13 mouse cellular contexts compared by ENCODE assay signal in genomic region chr2:157395371-157395770, GRCm38 (mm10). TPM values are rescaled to one million over a fixed set of nuclear protein-coding genes. Genes with fewer than 3 reads are reported as not detected.
DNase-seq lines count a peak whose midpoint lies in the region; ATAC-seq lines count a peak whose summit lies in the region.
"Had no signal": no experiment of that assay in that cellular context is flagged by ENCODE, and none has a peak within 500 bp of the region (broad histone marks: within the 10 kb centered on the region; RNA-seq: fewer than 3 reads in every experiment).

No protein-coding gene starts in this region.

- no peak for ATAC-seq in heart, embryonic 15.5 days (replicated peaks; ENCODE audit: insufficient number of reproducible peaks, insufficient read depth, low FRiP score, low read depth)
- ATAC-seq in intestine, embryonic 15.5 days: no peak
- no peak for ATAC-seq in stomach, embryonic 16.5 days (ENCODE audit: insufficient read depth, low FRiP score)

- 60% methylated on average over 5 of the region's 5 CpGs for WGBS in heart, embryonic 15.5 days
- 32% methylated on average over 5 of the region's 5 CpGs for WGBS in intestine, embryonic 15.5 days
- 54% methylated on average over 5 of the region's 5 CpGs for WGBS in stomach, embryonic 16.5 days

- H3K4me3 ChIP-seq in heart, embryonic 15.5 days: no peak overlapping the region
- no peak overlapping the region for H3K4me3 ChIP-seq in intestine, embryonic 15.5 days (replicated peaks)
- H3K4me3 ChIP-seq in stomach, embryonic 16.5 days (replicated peaks; ENCODE audit: low read length): no peak overlapping the region
- H3K4me3 ChIP-seq: erythroblast, embryonic 14.5 days; left cerebral cortex, adult 2 months had no signal

- H3K4me2 ChIP-seq in heart, embryonic 15.5 days: no peak overlapping the region
- H3K4me2 ChIP-seq in intestine, embryonic 15.5 days (replicated peaks): 0 out of 2 replicates have a peak overlapping the region, but pooled peaks have one; percentile 14
- H3K4me2 ChIP-seq in stomach, embryonic 16.5 days (ENCODE audit: low read depth, low read length): no peak overlapping the region

- intact Hi-C loops in gastrocnemius, postnatal 14 days (cut with DNase I; ENCODE audit: low total_unique reads): no loop called here

- H3K27me3 ChIP-seq in heart, embryonic 15.5 days: no peaks in the 10 kb centered on the region
- H3K27me3 ChIP-seq in intestine, embryonic 15.5 days (replicated peaks): no peaks in the 10 kb centered on the region
- no peaks in the 10 kb centered on the region for H3K27me3 ChIP-seq in stomach, embryonic 16.5 days (ENCODE audit: control insufficient read depth, insufficient read depth, low read length)

- H3K4me1 ChIP-seq in heart, embryonic 15.5 days (replicated peaks): no peaks in the 10 kb centered on the region
- H3K4me1 ChIP-seq in intestine, embryonic 15.5 days (replicated peaks): peaks cover 26% of the 10 kb centered on the region
- H3K4me1 ChIP-seq in stomach, embryonic 16.5 days (ENCODE audit: control insufficient read depth, insufficient read depth, low read length): peaks cover 30% of the 10 kb centered on the region

- peaks cover 18% of the 10 kb centered on the region for H3K36me3 ChIP-seq in heart, embryonic 15.5 days
- peaks cover 13% of the 10 kb centered on the region for H3K36me3 ChIP-seq in intestine, embryonic 15.5 days
- H3K36me3 ChIP-seq in stomach, embryonic 16.5 days (ENCODE audit: control insufficient read depth, insufficient read depth, low read length): peaks cover 17% of the 10 kb centered on the region

- peak overlapping the region; percentile 16; the same call in 1 of the 2 replicates for H3K27ac ChIP-seq in heart, embryonic 15.5 days
- peak overlapping the region; percentile 37 for H3K27ac ChIP-seq in intestine, embryonic 15.5 days
- peak overlapping the region; percentile 82 for H3K27ac ChIP-seq in stomach, embryonic 16.5 days (ENCODE audit: low read length)
- H3K27ac ChIP-seq: kidney, postnatal 0 days; left cerebral cortex, adult 2 months had no signal

- no peak for DNase-seq in heart, adult 18-20 months
- DNase-seq in thymus, postnatal 14 days: peak; percentile 13
- DNase-seq in thymus, postnatal 10 days (ENCODE audit: low spot score in 2 of 2): no peak
- DNase-seq in gastrocnemius, postnatal 14 days: no peak
- DNase-seq in urinary bladder, postnatal 10 days (ENCODE audit: low spot score): no peak

- no peak overlapping the region for H3K9ac ChIP-seq in heart, embryonic 15.5 days
- no peak overlapping the region for H3K9ac ChIP-seq in intestine, embryonic 15.5 days
- no peak overlapping the region; the same call in 1 of the 2 replicates for H3K9ac ChIP-seq in stomach, embryonic 16.5 days (ENCODE audit: low read length)

- no peaks in the 10 kb centered on the region for H3K9me3 ChIP-seq in heart, embryonic 15.5 days (replicated peaks)
- no peaks in the 10 kb centered on the region for H3K9me3 ChIP-seq in intestine, embryonic 15.5 days
- H3K9me3 ChIP-seq in stomach, embryonic 16.5 days (replicated peaks; ENCODE audit: control insufficient read depth, low read length): peaks cover 4% of the 10 kb centered on the region; the same call in 1 of the 2 replicates

RNA-seq across cellular contexts. Expression of gene Src, which starts 22.9 kb away (rescaled TPM):
- 5.6 and 9.6 TPM in 2 replicates for polyA plus RNA-seq in heart, embryonic 15.5 days (2015; fragmentation: Nextera tagmentation; extraction: Ambion mirVana)
- total RNA-seq in heart, adult 18-20 months (2021): 1 to 10 TPM; 4.2 to 4.8 TPM
- 18.1 and 19.4 TPM in 2 replicates for polyA plus RNA-seq in intestine, embryonic 15.5 days (2015; fragmentation: Nextera tagmentation; extraction: Ambion mirVana)
- polyA plus RNA-seq in stomach, embryonic 16.5 days (2015; fragmentation: Nextera tagmentation; extraction: Ambion mirVana): 12.1 and 14.7 TPM in 2 replicates
- 1 to 10 TPM; 5.2 to 7.5 TPM for total RNA-seq in gastrocnemius, postnatal 14 days (2021)

RNA-seq across cellular contexts. Expression of gene Manbal, which starts 28.0 kb away (rescaled TPM):
- 49.7 and 62.0 TPM in 2 replicates for polyA plus RNA-seq in heart, embryonic 15.5 days (2015; fragmentation: Nextera tagmentation; extraction: Ambion mirVana)
- total RNA-seq in heart, adult 18-20 months (2021): 10 to 100 TPM; 19.4 to 21.1 TPM
- polyA plus RNA-seq in intestine, embryonic 15.5 days (2015; fragmentation: Nextera tagmentation; extraction: Ambion mirVana): 68.4 and 73.7 TPM in 2 replicates
- 76.3 and 78.0 TPM in 2 replicates for polyA plus RNA-seq in stomach, embryonic 16.5 days (2015; fragmentation: Nextera tagmentation; extraction: Ambion mirVana)
- total RNA-seq in gastrocnemius, postnatal 14 days (2021): 10 to 100 TPM; 20.7 to 28.3 TPM

RNA-seq across cellular contexts. Expression of gene Ghrh, which starts 48.1 kb away (rescaled TPM):
- not detected in 2 replicates for polyA plus RNA-seq in heart, embryonic 15.5 days (2015; fragmentation: Nextera tagmentation; extraction: Ambion mirVana)
- total RNA-seq in heart, adult 18-20 months (2021): not detected
- polyA plus RNA-seq in intestine, embryonic 15.5 days (2015; fragmentation: Nextera tagmentation; extraction: Ambion mirVana): 0.64 and 1.00 TPM in 2 replicates
- polyA plus RNA-seq in stomach, embryonic 16.5 days (2015; fragmentation: Nextera tagmentation; extraction: Ambion mirVana): 0.30 and 0.51 TPM in 2 replicates
- not detected for total RNA-seq in gastrocnemius, postnatal 14 days (2021)
- total RNA-seq: heart, adult 8-10 months; left cerebral cortex, adult 2 months had no signal
- polyA plus RNA-seq: erythroblast, embryonic 14.5 days; kidney, postnatal 0 days; liver, embryonic 16.5 days had no signal

Comparison
In these comparisons a context has a peak if more than half of its experiments do, and no peak if none do; other contexts are left out.
1. H3K27ac ChIP-seq: peak in every context shown above with its lines; median percentile 82 in stomach, embryonic 16.5 days; 37 in intestine, embryonic 15.5 days; 16 in heart, embryonic 15.5 days.